Mouse (Mus musculus) CD4-positive, CD25-positive, alpha-beta regulatory T cell, adult 4 months (primary cell): ENCODE results near the gene Snf8. TPM values are rescaled to one million over a fixed set of nuclear protein-coding genes. Genes with fewer than 3 reads are reported as not detected.
A peak's percentile ranks its signal among the peaks of the same experiment; 100 is the strongest.

Source experiments
- ATAC-seq: one replicate; pipeline ENCODE4 v1.8.0; 2017
- polyA plus RNA-seq, 2 experiments: library from polyadenylated mRNA; unstranded; fragments of 100-300 nt; shearing (Covaris generic); gene quantifications; one replicate each; pipeline ENCODE4 v1.2.1; 2017

Gene Snf8
- polyA plus RNA-seq, 2 experiments from 2014 or later = 32.8 to 42.6 TPM

DNA sequence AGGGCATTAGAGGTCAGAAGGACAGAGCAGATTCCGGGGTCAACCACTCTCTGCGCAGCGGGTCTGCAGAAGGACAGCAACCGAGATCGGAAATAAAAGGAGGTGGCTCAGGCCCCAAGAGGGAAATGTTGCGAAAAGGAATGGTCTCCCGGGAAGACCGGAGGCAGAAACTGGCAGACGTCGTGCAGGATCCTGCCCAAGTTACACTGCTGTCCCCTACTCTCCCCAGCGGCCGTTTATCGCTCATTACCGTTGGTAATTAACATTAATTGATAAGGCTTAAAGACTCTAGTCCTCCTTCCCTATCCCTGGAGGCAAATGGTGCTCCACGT, 40.5 kb downstream of the Snf8 start:
- no peak for ATAC-seq

DNA sequence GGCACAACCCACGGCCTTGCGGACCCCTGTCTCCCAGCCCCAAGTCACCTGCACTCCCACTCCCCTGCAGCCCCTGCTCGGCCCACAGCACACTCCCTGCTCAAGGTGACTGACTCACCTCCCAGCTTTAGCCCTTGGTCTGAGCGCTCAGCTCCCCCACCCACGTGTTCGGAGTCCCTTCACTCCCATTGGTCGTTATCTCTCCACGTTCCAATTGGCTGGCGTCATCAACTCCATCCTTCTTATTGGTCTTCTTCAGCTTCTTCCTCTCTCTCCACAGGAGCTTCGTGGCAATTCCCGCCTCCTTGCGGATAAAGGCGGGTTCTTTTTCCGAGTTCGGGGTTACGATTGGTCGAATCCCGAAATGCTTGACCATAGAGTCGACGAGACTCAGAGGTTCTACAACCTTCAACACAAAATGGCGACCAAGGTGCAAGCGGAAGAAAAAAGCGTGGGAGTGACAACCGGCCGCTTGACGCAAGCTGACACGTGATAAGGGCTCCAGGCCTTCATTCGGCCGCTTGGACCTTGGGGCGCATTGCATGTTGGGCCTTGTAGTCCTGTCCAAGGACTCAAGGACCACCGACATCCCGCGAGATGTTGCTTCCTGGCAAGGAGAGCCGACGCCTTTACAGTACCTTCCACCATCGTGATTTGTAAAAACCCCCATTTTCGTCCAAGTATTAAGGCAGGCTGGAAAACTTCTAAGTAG, 41.0 kb downstream of the Snf8 start, which contains the start of gene Atp5g1:
Gene Atp5g1, minus strand, starts transcription at position 162 of the 712 bp plus-strand sequence.
- ATAC-seq = peak; percentile 91

- ATAC-seq = no peak
Observed at GRCm38 (mm10) chr11:96076221-96077105, 41.8 kb downstream of the Snf8 start.

GRCm38 (mm10) chr11:96080736-96081135, 46.1 kb downstream of the Snf8 start:
- ATAC-seq = no peak

DNA sequence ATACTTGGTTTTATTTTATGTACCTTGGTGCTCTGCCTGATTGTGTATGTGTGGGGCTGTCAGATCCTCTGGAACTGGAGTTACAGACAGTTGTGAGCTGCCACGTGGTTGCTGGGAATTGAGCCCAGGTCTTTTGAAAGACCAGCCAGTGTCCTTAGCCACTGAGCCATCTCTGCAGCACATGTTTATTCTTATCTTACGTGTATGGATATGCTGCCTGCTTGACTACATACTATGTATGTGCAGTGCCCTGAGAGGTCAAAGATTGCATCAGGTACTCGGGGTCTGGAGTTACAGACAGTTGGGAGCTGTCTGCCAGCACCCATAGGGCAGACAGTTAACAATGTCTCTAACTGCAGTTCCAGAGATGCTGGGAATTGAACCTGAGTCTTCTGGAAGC, 48.0 kb downstream of the Snf8 start:
- no peak for ATAC-seq

GRCm38 (mm10) chr11:96087981-96088380, 53.3 kb downstream of the Snf8 start:
- no peak for ATAC-seq

DNA sequence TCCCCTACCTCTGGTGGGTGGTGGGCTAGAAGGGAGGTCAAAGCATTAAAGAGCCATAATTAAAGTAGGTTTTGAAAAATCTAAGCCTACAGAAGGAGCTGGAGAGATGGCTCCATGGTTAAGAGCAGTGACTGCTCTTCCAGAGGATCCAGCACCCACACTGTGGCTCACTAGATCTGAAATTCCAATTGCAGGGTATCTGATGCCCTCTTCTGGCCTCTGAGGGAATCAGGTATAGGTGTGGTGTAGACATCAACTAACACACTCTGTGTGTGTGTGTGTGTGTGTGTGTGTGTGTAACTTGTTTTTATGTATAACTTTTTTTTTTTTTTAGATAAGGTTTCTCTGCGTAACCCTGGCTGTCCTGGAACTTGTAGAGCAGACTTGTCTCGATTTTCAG, 56.4 kb downstream of the Snf8 start:
- ATAC-seq = no peak

- ATAC-seq = no peak
Observed at GRCm38 (mm10) chr11:96092674-96093291, 58.1 kb downstream of the Snf8 start.

GRCm38 (mm10) chr11:96093361-96093760, 58.7 kb downstream of the Snf8 start:
- no peak for ATAC-seq

Other genes with a start within 250 kb of the Snf8 start
- not detected for gene Phospho1, start 210.4 kb upstream of the Snf8 start, polyA plus RNA-seq
- 10 to 100 TPM; 56.7 to 64.5 TPM for gene Gngt2, start 197.7 kb upstream of the Snf8 start, polyA plus RNA-seq
- gene Abi3, start 192.4 kb upstream of the Snf8 start, polyA plus RNA-seq = 10 to 100 TPM; 83.1 to 93.7 TPM
- gene B4galnt2, start 120.0 kb upstream of the Snf8 start, polyA plus RNA-seq = under 1 TPM in 1 of 2 experiments, not detected in 1; 0.19 TPM
- gene Igf2bp1, start 28.9 kb upstream of the Snf8 start, polyA plus RNA-seq = not detected
- gene Gip, start 10.3 kb upstream of the Snf8 start, polyA plus RNA-seq = not detected
- gene Ube2z, start 30.5 kb downstream of the Snf8 start, polyA plus RNA-seq = 10 to 100 TPM in 1 of 2 experiments, 1 to 10 TPM in 1; 7.9 to 10.0 TPM
- 100 to 1,000 TPM; 289 to 328 TPM for gene Atp5g1, start 40.8 kb downstream of the Snf8 start, polyA plus RNA-seq
- not detected for gene Calcoco2, start 77.1 kb downstream of the Snf8 start, polyA plus RNA-seq
- not detected for gene Ttll6, start 98.9 kb downstream of the Snf8 start, polyA plus RNA-seq
- gene Hoxb13, start 159.4 kb downstream of the Snf8 start, polyA plus RNA-seq = not detected
- under 1 TPM in 1 of 2 experiments, not detected in 1; 0.23 TPM for gene Hoxb9, start 236.6 kb downstream of the Snf8 start, polyA plus RNA-seq
- gene Hoxb8, start 247.0 kb downstream of the Snf8 start, polyA plus RNA-seq = not detected